Mouse (Mus musculus) stomach, postnatal 0 days (tissue): ENCODE results near the gene Msrb3. TPM values are rescaled to one million over a fixed set of nuclear protein-coding genes. Genes with fewer than 3 reads are reported as not detected.

Source experiments
- ATAC-seq: fragments of 200-750 bp; cut with Nextera tagmentation; 2 replicates; pipeline ENCODE4 v1.8.0; 2017; ENCODE audit not compliant: low FRiP score, low TSS enrichment
- DNase-seq: peaks from one replicate; pipeline ENCODE4 v3.0.0-alpha.2; 2016; ENCODE audit warnings: low spot score
- H3K27ac ChIP-seq: fragments of 300-500 bp; sonication (generic); replicated peaks from 2 replicates; pipeline ENCODE4 v1.5.1; 2014; ENCODE audit warnings: mild to moderate bottlenecking, control low read depth
- H3K27me3 ChIP-seq: fragments of 300-500 bp; sonication (generic); 2 replicates; pipeline ENCODE4 v1.6.1; 2014; ENCODE audit warnings: low read length; ENCODE audit not compliant: control insufficient read depth, insufficient read depth
- H3K36me3 ChIP-seq: fragments of 300-500 bp; sonication (generic); 2 replicates; pipeline ENCODE4 v1.6.1; 2014; ENCODE audit warnings: low read length, mixed read lengths; ENCODE audit not compliant: control insufficient read depth, insufficient read depth
- H3K4me1 ChIP-seq: fragments of 300-500 bp; sonication (generic); replicated peaks from 2 replicates; pipeline ENCODE4 v1.6.1; 2014; ENCODE audit warnings: antibody characterized with exemption; ENCODE audit not compliant: control insufficient read depth, insufficient read depth
- H3K4me2 ChIP-seq: fragments of 300-500 bp; sonication (generic); replicated peaks from 2 replicates; pipeline ENCODE4 v1.6.1; 2014; ENCODE audit warnings: low read depth, mild to moderate bottlenecking, control low read depth, moderate library complexity
- H3K4me3 ChIP-seq: fragments of 300-500 bp; sonication (generic); 2 replicates; pipeline ENCODE4 v1.5.1; 2014; ENCODE audit warnings: low read depth, low read length, control low read depth
- H3K9ac ChIP-seq: fragments of 300-500 bp; sonication (generic); 2 replicates; pipeline ENCODE4 v1.6.1; 2014; ENCODE audit warnings: mild to moderate bottlenecking, low read length, control low read depth, mixed read lengths
- H3K9me3 ChIP-seq: fragments of 300-500 bp; sonication (generic); 2 replicates; pipeline ENCODE4 v1.6.1; 2016; ENCODE audit warnings: low read length; ENCODE audit not compliant: control insufficient read depth
- CTCF ChIP-seq: IDR thresholded peaks from 2 replicates; pipeline ENCODE4 v1.5.1; 2016; ENCODE audit warnings: antibody characterized with exemption, low read depth, mild to moderate bottlenecking, moderate library complexity
- EP300 ChIP-seq: optimal IDR thresholded peaks from 2 replicates; pipeline ENCODE3; 2016; ENCODE audit warnings: antibody characterized with exemption
- WGBS: fragments of 180-500 bp; shearing (Covaris S2); extraction: QIAGEN DNeasy Blood & Tissue Kit; methylation state at CpG from one replicate; pipeline ENCODE4 v1.1.7; 2014; 5-methylcytosine and 5-hydroxymethylcytosine counted together
- polyA plus RNA-seq: library from polyadenylated mRNA; unstranded; fragments of >200 nt; fragmentation: Nextera tagmentation; extraction: Ambion mirVana; gene quantifications from 2 replicates; pipeline ENCODE4 v1.2.1, GENCODE M21; 2015

Msrb3 gene
- polyA plus RNA-seq, 1 experiment from 2014 or later: 23.2 TPM

DNA sequence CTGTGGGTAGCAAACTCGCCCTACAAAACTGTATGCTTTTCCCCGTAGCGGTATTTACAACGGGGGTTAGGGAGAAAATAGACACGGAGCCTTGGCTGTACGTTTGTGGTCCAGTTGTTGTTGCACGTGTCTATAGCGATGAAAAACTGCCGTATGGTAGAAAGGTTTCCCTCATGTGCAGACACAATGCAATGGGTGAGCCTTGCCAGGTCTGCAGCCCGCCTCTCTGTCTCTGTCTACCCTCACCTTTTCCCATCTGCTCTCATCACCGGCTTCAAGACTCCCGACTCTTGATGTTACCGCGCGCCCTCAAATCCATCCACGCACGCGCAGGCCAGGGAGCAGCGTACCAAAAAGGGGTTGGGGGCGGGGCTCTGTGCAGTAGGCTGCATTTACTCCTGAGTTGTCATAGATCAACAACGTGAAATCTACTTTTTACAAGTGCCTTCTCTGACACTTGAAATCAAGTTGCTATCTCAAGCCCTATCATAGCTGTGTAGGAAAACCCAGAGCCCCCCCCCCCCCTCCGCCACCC is 29.6 kb downstream of the Msrb3 start:
- no peak overlapping the region for H3K9ac ChIP-seq
- H3K4me2 ChIP-seq: no peak overlapping the region
- WGBS: 89% methylated on average over 22 of the region's 22 CpGs
- H3K36me3 ChIP-seq: no peaks in the 10 kb centered on the region
- H3K4me1 ChIP-seq: no peaks in the 10 kb centered on the region
- H3K27me3 ChIP-seq: no peaks in the 10 kb centered on the region
- DNase-seq (no peak), ATAC-seq (no peak)
- H3K27ac ChIP-seq: no peak overlapping the region
- no peaks in the 10 kb centered on the region for H3K9me3 ChIP-seq
- H3K4me3 ChIP-seq: no peak overlapping the region
- TF ChIP-seq EP300 (no peak), CTCF (no peak)

GRCm38 (mm10) chr10:120864446-120864845 is 34.5 kb downstream of the Msrb3 start:
- Histone ChIP-seq H3K9ac (no peak overlapping the region), H3K27ac (no peak overlapping the region), H3K4me1 (no peaks in the 10 kb centered on the region), H3K4me2 (no peak overlapping the region), H3K9me3 (no peaks in the 10 kb centered on the region), H3K36me3 (no peaks in the 10 kb centered on the region), H3K27me3 (no peaks in the 10 kb centered on the region), H3K4me3 (no peak overlapping the region)
- WGBS: 12% methylated on average over 9 of the region's 9 CpGs
- no peak for TF ChIP-seq EP300
- TF ChIP-seq CTCF: peak; percentile 95
- ATAC-seq (no peak), DNase-seq (peak; percentile 72)

- no peak for ATAC-seq
- H3K9me3 ChIP-seq: no peaks in the 10 kb centered on the region
- DNase-seq: peak; percentile 11
- TF ChIP-seq EP300: no peak
- no peak for TF ChIP-seq CTCF
- no peak overlapping the region for H3K4me3 ChIP-seq
- H3K36me3 ChIP-seq: no peaks in the 10 kb centered on the region
- H3K9ac ChIP-seq: no peak overlapping the region
- no peak overlapping the region for H3K4me2 ChIP-seq
- H3K4me1 ChIP-seq: no peaks in the 10 kb centered on the region; the same call in 1 of the 2 replicates
- no peak overlapping the region for H3K27ac ChIP-seq
- WGBS: 92% methylated on average over 12 of the region's 12 CpGs
- H3K27me3 ChIP-seq: no peaks in the 10 kb centered on the region
Observed at GRCm38 (mm10) chr10:120861674-120862073, 37.2 kb downstream of the Msrb3 start.

GRCm38 (mm10) chr10:120861194-120861593 is 37.7 kb downstream of the Msrb3 start:
- H3K9ac ChIP-seq: no peak overlapping the region

GRCm38 (mm10) chr10:120857531-120858001 is 41.3 kb downstream of the Msrb3 start:
- ATAC-seq (peak; percentile 93), DNase-seq (peak; percentile 85)
- H3K4me3 ChIP-seq: no peak overlapping the region
- no peaks in the 10 kb centered on the region for H3K27me3 ChIP-seq
- H3K9me3 ChIP-seq: no peaks in the 10 kb centered on the region
- peak overlapping the region; percentile 75 for H3K27ac ChIP-seq
- no peaks in the 10 kb centered on the region for H3K36me3 ChIP-seq
- TF ChIP-seq EP300 (no peak), CTCF (peak; percentile 82)
- peak overlapping the region; percentile 34 for H3K4me2 ChIP-seq
- no peaks in the 10 kb centered on the region; the same call in 1 of the 2 replicates for H3K4me1 ChIP-seq
- 37% methylated on average over 13 of the region's 13 CpGs for WGBS
- peak overlapping the region; percentile 31; the same call in 1 of the 2 replicates for H3K9ac ChIP-seq

More at GRCm38 (mm10) chr10:120861194-120861593, 37.7 kb downstream of the Msrb3 start:
- no peak overlapping the region for H3K27ac ChIP-seq
- no peaks in the 10 kb centered on the region for H3K36me3 ChIP-seq
- H3K4me3 ChIP-seq: no peak overlapping the region
- ATAC-seq: no peak
- TF ChIP-seq EP300 (no peak), CTCF (peak; percentile 75)
- no peaks in the 10 kb centered on the region; the same call in 1 of the 2 replicates for H3K4me1 ChIP-seq
- no peaks in the 10 kb centered on the region for H3K9me3 ChIP-seq
- no peak overlapping the region for H3K4me2 ChIP-seq
- DNase-seq: peak; percentile 48
- H3K27me3 ChIP-seq: no peaks in the 10 kb centered on the region
- WGBS: 75% methylated on average over 3 of the region's 3 CpGs

DNA sequence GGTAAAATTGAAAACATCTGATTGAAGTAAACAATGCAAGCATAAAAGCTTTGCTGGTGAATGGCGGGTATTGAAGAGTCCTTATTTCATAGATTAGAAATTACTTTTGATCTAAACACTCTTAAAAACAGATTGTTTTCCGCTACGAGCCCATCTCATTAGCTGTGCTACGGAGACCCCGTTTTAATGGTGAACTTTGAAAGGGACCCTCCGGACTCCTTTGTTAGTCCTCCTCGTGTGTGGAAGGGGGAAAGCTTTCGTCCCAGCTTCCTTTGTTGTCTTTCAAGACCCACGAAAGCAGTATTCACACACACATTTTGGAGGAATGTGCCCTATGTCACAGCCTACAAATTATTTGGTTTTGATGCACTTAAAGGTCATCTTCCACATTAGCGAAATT is 44.6 kb downstream of the Msrb3 start:
- Histone ChIP-seq H3K4me2 (no peak overlapping the region), H3K4me3 (no peak overlapping the region), H3K9me3 (no peaks in the 10 kb centered on the region), H3K27me3 (no peaks in the 10 kb centered on the region), H3K9ac (no peak overlapping the region), H3K27ac (no peak overlapping the region), H3K36me3 (no peaks in the 10 kb centered on the region), H3K4me1 (no peaks in the 10 kb centered on the region; the same call in 1 of the 2 replicates)
- ATAC-seq (no peak), DNase-seq (no peak)
- WGBS: 83% methylated on average over 10 of the region's 10 CpGs
- TF ChIP-seq CTCF (no peak), EP300 (no peak)
